Mouse (Mus musculus): ENCODE data around the gene Fam81b.

DNA sequence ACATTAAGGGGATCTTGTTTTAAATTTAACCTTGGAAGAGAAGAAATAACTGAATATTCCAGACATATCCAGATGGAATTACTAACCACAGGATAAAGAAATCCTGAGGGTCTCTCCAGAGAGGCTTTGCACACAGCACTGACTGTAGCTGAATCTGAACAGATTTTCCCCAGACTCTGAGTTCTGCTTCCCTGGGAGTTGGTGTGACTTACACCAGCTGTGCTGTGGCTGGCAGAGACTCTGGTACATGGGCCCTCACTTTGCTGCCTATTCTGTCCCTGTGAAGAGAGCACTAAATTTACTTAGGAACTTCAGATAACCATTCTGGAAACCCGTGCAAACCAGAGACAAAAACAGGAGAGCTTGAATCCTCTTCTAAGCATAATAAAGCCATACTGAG, 46.1 kb downstream of the Fam81b start:
- no peak for TF ChIP-seq POLR2A (IDR thresholded peaks at IDR 0.05; ENCODE audit: low read depth, low read length)
- no peak for TF ChIP-seq CTCF (IDR thresholded peaks at IDR 0.05; ENCODE audit: extremely low read depth, insufficient read depth, insufficient read length, insufficient replicate concordance)
